Mouse (Mus musculus) MEL (cell line): ENCODE measurements around the gene 1700001P01Rik. TPM values are rescaled to one million over a fixed set of nuclear protein-coding genes. Genes with fewer than 3 reads are reported as not detected.

Experiments
- DNase-seq: peaks from one replicate; pipeline ENCODE4 v3.0.0; 2011; ENCODE audit warnings: low read depth, low spot score
- H3K27ac ChIP-seq: 2 replicates; pipeline ENCODE4 v1.5.1; 2012; ENCODE audit warnings: low read depth, mild to moderate bottlenecking, control low read depth, low read length, moderate library complexity; ENCODE audit not compliant: control insufficient read depth
- H3K27me3 ChIP-seq, 2 experiments: fragments of 150-350 bp in 1 of 2; sonication (generic) in 1 of 2; 2 replicates each; pipeline ENCODE4 v1.6.1; 2012; ENCODE audit warnings: low read length in 2 of 2, mild to moderate bottlenecking in 2 of 2, improper control_type of control experiment in 1 of 2, moderate library complexity in 1 of 2; ENCODE audit not compliant: insufficient read depth in 2 of 2, control insufficient read depth in 1 of 2
- H3K36me3 ChIP-seq, 2 experiments: 2 replicates each; pipeline ENCODE4 v1.6.1; 2012 to 2014; ENCODE audit warnings: low read length in 2 of 2, improper control_type of control experiment in 1 of 2, inconsistent platforms in 1 of 2, mild to moderate bottlenecking in 1 of 2; ENCODE audit not compliant: insufficient read depth in 2 of 2, control insufficient read depth in 1 of 2
- H3K4me1 ChIP-seq, 2 experiments: fragments of 150-350 bp in 1 of 2; sonication (generic) in 1 of 2; 2 replicates each; pipeline ENCODE4 v1.6.1; 2012; ENCODE audit warnings: low read length in 2 of 2, improper control_type of control experiment in 1 of 2, mild to moderate bottlenecking in 1 of 2; ENCODE audit not compliant: insufficient read depth in 2 of 2, control insufficient read depth in 1 of 2
- H3K4me3 ChIP-seq, 2 experiments: fragments of 150-350 bp in 1 of 2; sonication (generic) in 1 of 2; 2 replicates each; pipeline ENCODE4 v1.5.1; 2012; ENCODE audit warnings: low read depth in 2 of 2, low read length in 2 of 2, mild to moderate bottlenecking in 2 of 2, moderate library complexity in 2 of 2, control low read depth in 1 of 2, improper control_type of control experiment in 1 of 2; ENCODE audit not compliant: control insufficient read depth in 1 of 2, insufficient read depth in 1 of 2
- H3K79me2 ChIP-seq: 2 replicates; pipeline ENCODE4 v1.6.1; 2012; ENCODE audit warnings: mild to moderate bottlenecking, low read length, moderate library complexity; ENCODE audit not compliant: control insufficient read depth, poor library complexity, insufficient read depth
- H3K9ac ChIP-seq: 2 replicates; pipeline ENCODE4 v1.6.1; 2012; ENCODE audit warnings: low read depth, mild to moderate bottlenecking, control low read depth, low read length, moderate library complexity; ENCODE audit not compliant: control insufficient read depth, poor library complexity, severe bottlenecking
- H3K9me3 ChIP-seq: fragments of 150-350 bp; sonication (generic); replicated peaks from 2 replicates; pipeline ENCODE4 v1.6.1; 2012; ENCODE audit warnings: mild to moderate bottlenecking, low read length, improper control_type of control experiment, moderate library complexity; ENCODE audit not compliant: insufficient read depth
- BHLHE40 ChIP-seq: IDR thresholded peaks from 2 replicates; pipeline ENCODE4 v1.6.1; 2012; ENCODE audit warnings: low read depth, mild to moderate bottlenecking, inconsistent platforms, low read length, improper control_type of control experiment, borderline replicate concordance
- CHD2 ChIP-seq: IDR thresholded peaks from 2 replicates; pipeline ENCODE4 v1.6.1; 2011; ENCODE audit warnings: low read length, improper control_type of control experiment
- CTCF ChIP-seq, 3 experiments: IDR thresholded peaks in 2 of 3; conservative IDR thresholded peaks in 1 of 3; 2 replicates each; pipeline ENCODE4 v1.5.1; 2011 to 2012; ENCODE audit warnings: low read length in 3 of 3, low read depth in 2 of 3, mild to moderate bottlenecking in 2 of 3, improper control_type of control experiment in 1 of 3, inconsistent platforms in 1 of 3, mixed read lengths in 1 of 3, moderate library complexity in 1 of 3; ENCODE audit not compliant: control insufficient read depth in 1 of 3, insufficient read depth in 1 of 3, poor library complexity in 1 of 3, severe bottlenecking in 1 of 3
- E2F4 ChIP-seq: IDR thresholded peaks from 2 replicates; pipeline ENCODE4 v1.6.1; 2011; ENCODE audit warnings: low read depth, low read length, improper control_type of control experiment, borderline replicate concordance
- EP300 ChIP-seq, 2 experiments: IDR thresholded peaks; 2 replicates each; pipeline ENCODE4 v1.6.1; 2011; ENCODE audit warnings: improper control_type of control experiment in 2 of 2, low read length in 2 of 2, low read depth in 1 of 2, mild to moderate bottlenecking in 1 of 2
- ETS1 ChIP-seq: IDR thresholded peaks from 2 replicates; pipeline ENCODE4 v1.6.1; 2012; ENCODE audit warnings: low read depth, mild to moderate bottlenecking, inconsistent platforms, low read length, improper control_type of control experiment, moderate library complexity
- MXI1 ChIP-seq: IDR thresholded peaks from 2 replicates; pipeline ENCODE4 v1.6.1; 2011; ENCODE audit warnings: mild to moderate bottlenecking, low read depth, low read length, improper control_type of control experiment
- MYC ChIP-seq: IDR thresholded peaks from 2 replicates; pipeline ENCODE4 v1.6.1; 2011; ENCODE audit warnings: low read depth, mild to moderate bottlenecking, low read length, improper control_type of control experiment, moderate library complexity
- NRF1 ChIP-seq: IDR thresholded peaks from 2 replicates; pipeline ENCODE4 v1.6.1; 2014; ENCODE audit warnings: low read depth, mild to moderate bottlenecking, inconsistent platforms, low read length, improper control_type of control experiment, moderate library complexity; ENCODE audit not compliant: poor library complexity, insufficient read depth, severe bottlenecking
- POLR2A ChIP-seq, 2 experiments: IDR thresholded peaks; 2 replicates each; pipeline ENCODE4 v1.6.1; 2011 to 2012; ENCODE audit warnings: low read length in 2 of 2, mild to moderate bottlenecking in 2 of 2, control low read depth in 1 of 2, improper control_type of control experiment in 1 of 2, low read depth in 1 of 2, moderate library complexity in 1 of 2; ENCODE audit not compliant: control insufficient read depth in 1 of 2, insufficient read depth in 1 of 2, poor library complexity in 1 of 2
- RAD21 ChIP-seq: IDR thresholded peaks from 2 replicates; pipeline ENCODE4 v1.6.1; 2011; ENCODE audit warnings: mild to moderate bottlenecking, low read depth, low read length, improper control_type of control experiment
- SMC3 ChIP-seq: IDR thresholded peaks from 2 replicates; pipeline ENCODE4 v1.6.1; 2011; ENCODE audit warnings: low read depth, low read length, improper control_type of control experiment
- TBP ChIP-seq: IDR thresholded peaks from 2 replicates; pipeline ENCODE4 v1.8.0; 2011; ENCODE audit warnings: low read depth, low read length, improper control_type of control experiment
- TCF12 ChIP-seq: IDR thresholded peaks from 2 replicates; pipeline ENCODE4 v1.6.1; 2014; ENCODE audit warnings: low read depth, mild to moderate bottlenecking, inconsistent platforms, low read length, improper control_type of control experiment, moderate library complexity
- USF1 ChIP-seq: IDR thresholded peaks from 2 replicates; pipeline ENCODE4 v1.6.1; 2014; ENCODE audit warnings: low read depth, mild to moderate bottlenecking, inconsistent platforms, low read length, improper control_type of control experiment, moderate library complexity
- ZC3H11A ChIP-seq: IDR thresholded peaks from 2 replicates; pipeline ENCODE4 v1.6.1; 2012; ENCODE audit warnings: low read depth, mild to moderate bottlenecking, inconsistent platforms, low read length, improper control_type of control experiment
- ZMIZ1 ChIP-seq: IDR thresholded peaks from 2 replicates; pipeline ENCODE4 v1.6.1; 2012; ENCODE audit warnings: low read depth, mild to moderate bottlenecking, inconsistent platforms, low read length, improper control_type of control experiment, moderate library complexity
- ZNF384 ChIP-seq: IDR thresholded peaks from 2 replicates; pipeline ENCODE4 v1.6.1; 2012; ENCODE audit warnings: low read depth, mild to moderate bottlenecking, inconsistent platforms, low read length, improper control_type of control experiment
- polyA plus RNA-seq, 2 experiments: library from polyadenylated mRNA; stranded (reverse) in 1 of 2; unstranded in 1 of 2; fragments of >175 nt in 1 of 2; fragments of >200 nt in 1 of 2; gene quantifications; 2 replicates each; pipeline versions ENCODE4 v1.2.1 to v1.2.4; 2012; ENCODE audit warnings: low replicate concordance in 2 of 2, low read depth in 1 of 2; ENCODE audit not compliant: insufficient read length in 2 of 2, insufficient read depth in 1 of 2, missing spikeins in 1 of 2
- total RNA-seq: library from RNA; depleted of rRNA; stranded (reverse); fragments of 300-350 nt; gene quantifications from 2 replicates; pipeline ENCODE4 v1.2.3, GENCODE M21; 2012

1700001P01Rik gene
- total and polyA plus RNA-seq, 3 experiments, result 0.43 to 0.69 TPM; not detected in 1

DNA sequence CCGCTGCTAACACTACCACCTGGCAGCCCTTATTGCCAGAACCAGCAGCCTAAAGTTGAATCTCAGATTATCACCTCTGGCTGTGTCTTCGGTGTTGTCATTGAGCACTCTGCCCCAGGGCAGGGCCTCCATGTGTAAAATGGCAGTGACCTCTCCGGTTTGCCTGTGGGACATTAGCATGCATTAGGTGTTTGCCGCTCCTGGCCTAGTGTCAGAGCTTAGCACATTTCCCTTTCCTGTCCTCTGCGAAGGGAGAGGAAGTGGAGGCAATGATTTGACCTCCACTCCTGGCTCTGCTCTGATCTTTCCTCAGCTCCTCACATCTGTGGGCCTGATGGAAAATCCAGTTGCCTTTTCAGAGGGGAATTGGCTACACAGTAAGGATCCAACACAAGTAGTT lies 44.2 kb upstream of the 1700001P01Rik start:
- no peak overlapping the region for H3K9ac ChIP-seq
- no peaks in the 10 kb centered on the region for H3K79me2 ChIP-seq
- no peak for TF ChIP-seq RAD21
- no peak for TF ChIP-seq SMC3
- TF ChIP-seq CTCF (IDR thresholded peaks at IDR 0.05 in 2 of 3, conservative IDR thresholded peaks at IDR 0.05 in 1 of 3; ENCODE audit: control insufficient read depth in 1 of 3, insufficient read depth in 1 of 3, low read depth in 2 of 3, low read length in 3 of 3, poor library complexity in 1 of 3, severe bottlenecking in 1 of 3), result no peak
- TF ChIP-seq E2F4, result no peak
- TF ChIP-seq USF1, result no peak
- TF ChIP-seq TCF12, result no peak
- no peak for TF ChIP-seq ETS1
- TF ChIP-seq EP300 (IDR thresholded peaks at IDR 0.05; ENCODE audit: low read depth in 1 of 2, low read length in 2 of 2), result no peak
- no peak for TF ChIP-seq POLR2A (IDR thresholded peaks at IDR 0.05; ENCODE audit: control insufficient read depth in 1 of 2, insufficient read depth in 1 of 2, low read depth in 1 of 2, low read length in 2 of 2, poor library complexity in 1 of 2)
- TF ChIP-seq ZC3H11A, result no peak
- no peak for TF ChIP-seq TBP
- TF ChIP-seq ZNF384, result no peak
- no peak for TF ChIP-seq CHD2
- no peak for TF ChIP-seq BHLHE40
- DNase-seq, result no peak
- H3K36me3 ChIP-seq, result peaks cover 0 to 7% of the 10 kb centered on the region in 2 experiments; a peak in 1 of 4 replicates
- H3K9me3 ChIP-seq, result no peaks in the 10 kb centered on the region
- H3K27ac ChIP-seq, result no peak overlapping the region
- peaks cover 4 to 7% of the 10 kb centered on the region in 2 experiments; a peak in 3 of 4 replicates for H3K4me1 ChIP-seq
- H3K27me3 ChIP-seq, result no peaks in the 10 kb centered on the region
- H3K4me3 ChIP-seq, result no peak overlapping the region

DNA sequence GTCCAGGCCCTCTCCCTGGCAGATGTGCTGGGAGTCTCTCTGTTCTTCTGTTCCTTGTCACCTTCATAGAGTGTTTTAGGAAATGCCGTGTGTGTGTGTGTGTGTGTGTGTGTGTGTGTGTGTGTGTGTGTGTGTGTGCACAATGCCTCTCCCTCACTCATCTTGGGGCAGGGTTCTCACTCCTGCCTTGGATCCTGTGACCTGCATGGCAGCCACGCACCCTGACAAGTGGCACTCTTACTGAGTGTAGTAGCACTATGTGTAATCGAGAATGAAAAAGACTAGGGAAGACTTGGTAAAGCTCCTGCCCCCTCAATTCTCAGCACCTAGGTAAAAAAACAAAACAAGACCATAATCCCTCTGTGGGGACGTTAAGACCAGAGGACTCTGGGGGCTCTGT lies 43.4 kb upstream of the 1700001P01Rik start:
- no peak for DNase-seq
- peaks cover 4 to 7% of the 10 kb centered on the region in 2 experiments; a peak in 3 of 4 replicates for H3K4me1 ChIP-seq
- TF ChIP-seq NRF1 (no peak), MYC (no peak), ZMIZ1 (no peak), CTCF (IDR thresholded peaks at IDR 0.05 in 2 of 3, conservative IDR thresholded peaks at IDR 0.05 in 1 of 3; ENCODE audit: control insufficient read depth in 1 of 3, insufficient read depth in 1 of 3, low read depth in 2 of 3, low read length in 3 of 3, poor library complexity in 1 of 3, severe bottlenecking in 1 of 3) (no peak), MXI1 (no peak)
- TF ChIP-seq, all 39 proteins: peak for 0
- Histone ChIP-seq H3K27me3 (no peaks in the 10 kb centered on the region), H3K27ac (no peak overlapping the region), H3K36me3 (peaks cover 0 to 7% of the 10 kb centered on the region in 2 experiments; a peak in 1 of 4 replicates), H3K4me3 (no peak overlapping the region), H3K9me3 (no peaks in the 10 kb centered on the region), H3K9ac (no peak overlapping the region), H3K79me2 (no peaks in the 10 kb centered on the region)
